Mouse (Mus musculus) spleen, postnatal 36 days (tissue): Measurements from ENCODE around the gene Pfkfb1.

ENCODE experiments used
- DNase-seq, 2 experiments: peaks; one replicate each; pipeline ENCODE4 v3.0.0; 2022; ENCODE audit warnings: low spot score in 2 of 2, mixed read lengths in 1 of 2

The Pfkfb1 gene

DNA sequence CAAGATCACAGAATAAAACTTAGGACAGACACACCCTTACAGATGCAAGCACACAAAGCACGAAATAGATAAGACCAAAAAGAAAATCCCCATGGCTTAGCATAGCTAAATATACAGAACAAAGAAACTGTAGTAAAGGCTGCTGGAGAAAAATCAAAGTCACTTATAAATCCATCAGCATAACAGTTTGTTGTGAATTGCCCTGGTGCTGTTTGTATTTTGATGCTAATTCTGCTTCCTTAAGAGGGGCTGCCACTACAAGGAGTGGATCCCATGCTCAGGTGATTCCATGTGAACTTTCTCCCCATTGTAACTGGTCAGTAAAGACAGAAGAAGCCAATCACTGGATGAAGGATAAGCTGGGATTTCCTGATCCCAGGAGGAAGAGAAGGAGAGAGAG is 89.5 kb downstream of the Pfkfb1 start:
- DNase-seq: no peak
